Mouse (Mus musculus) MN1 (cell line): ENCODE data around the gene Lce1j.
"Not testable (repeated sequence)": the region's sequence is repeated elsewhere in the genome, so short reads cannot be mapped to it uniquely, and the experiment has no call there.

Source experiments
- DNase-seq: peaks from one replicate; pipeline ENCODE4 v3.0.0-alpha.2; 2016; ENCODE audit warnings: low spot score

Lce1j gene

GRCm38 (mm10) chr3:92790414-92790813 lies at the start of gene Lce1j:
Lce1j (minus strand) TSS chr3:92790514.
- no peak for DNase-seq

GRCm38 (mm10) chr3:92827108-92827507 lies 36.8 kb upstream of the Lce1j start, which contains the start of gene Kprp:
Kprp (minus strand) TSS chr3:92827247.
- DNase-seq: no peak

GRCm38 (mm10) chr3:92825808-92826207 lies 35.5 kb upstream of the Lce1j start:
- DNase-seq: no peak

GRCm38 (mm10) chr3:92816036-92816435 lies 25.7 kb upstream of the Lce1j start:
- DNase-seq: not testable (repeated sequence)

GRCm38 (mm10) chr3:92815581-92815980 lies 25.3 kb upstream of the Lce1j start:
- DNase-seq: no peak

GRCm38 (mm10) chr3:92807791-92808190 lies 17.5 kb upstream of the Lce1j start, which contains the start of gene Lce1k:
Lce1k (minus strand) TSS chr3:92807891.
- no peak for DNase-seq

GRCm38 (mm10) chr3:92778799-92779198 lies 11.5 kb downstream of the Lce1j start, which contains the start of gene Lce1i:
Lce1i (minus strand) TSS chr3:92778899.
- DNase-seq: no peak

GRCm38 (mm10) chr3:92771573-92771972 lies 18.7 kb downstream of the Lce1j start:
- no peak for DNase-seq

- DNase-seq: no peak
Measured at GRCm38 (mm10) chr3:92764965-92765364, 25.3 kb downstream of the Lce1j start, which contains the start of gene Lce1h. Lce1h (minus strand) TSS chr3:92765065.

- DNase-seq: no peak
Measured at GRCm38 (mm10) chr3:92753197-92753596, 37.1 kb downstream of the Lce1j start.

- DNase-seq: no peak
Measured at GRCm38 (mm10) chr3:92752238-92752637, 38.1 kb downstream of the Lce1j start, which contains the start of gene Lce1g. Lce1g (minus strand) TSS chr3:92752338.

GRCm38 (mm10) chr3:92738996-92739395 lies 51.3 kb downstream of the Lce1j start, which contains the start of gene Gm38119:
Gm38119 (minus strand) TSS chr3:92739096.
- DNase-seq: no peak
